Mouse (Mus musculus) megakaryocyte, embryonic 14.5 days (primary cell): ENCODE measurements around the gene Rft1. TPM values are rescaled to one million over a fixed set of nuclear protein-coding genes. Genes with fewer than 3 reads are reported as not detected.

Source experiments
- H3K27me3 ChIP-seq: replicated peaks from 2 replicates; pipeline ENCODE3; 2012; ENCODE audit warnings: inconsistent platforms
- H3K36me3 ChIP-seq: replicated peaks from 2 replicates; pipeline ENCODE3; 2012; ENCODE audit warnings: low read length, inconsistent platforms, mixed read lengths
- H3K4me1 ChIP-seq: 2 replicates; pipeline ENCODE4 v1.6.1; 2012; ENCODE audit warnings: inconsistent platforms
- H3K4me3 ChIP-seq: replicated peaks from 2 replicates; pipeline ENCODE3; 2012; ENCODE audit warnings: moderate library complexity, mild to moderate bottlenecking, inconsistent platforms
- H3K9me3 ChIP-seq: 2 replicates; pipeline ENCODE4 v1.6.1; 2012; ENCODE audit warnings: inconsistent platforms
- FLI1 ChIP-seq: IDR thresholded peaks from 2 replicates; pipeline ENCODE4 v1.6.1; 2012; ENCODE audit warnings: low read length, inconsistent platforms, mixed read lengths
- GATA1 ChIP-seq: IDR thresholded peaks from 3 replicates; pipeline ENCODE4 v1.6.1; 2012; ENCODE audit warnings: mixed read lengths, low read length, inconsistent platforms, borderline replicate concordance
- polyA plus RNA-seq: library from polyadenylated mRNA; stranded (reverse); fragments of >175 nt; gene quantifications from 2 replicates; pipeline ENCODE4 v1.2.3, GENCODE M21; 2012; ENCODE audit warnings: low replicate concordance; ENCODE audit not compliant: insufficient read depth

Rft1 gene
- polyA plus RNA-seq, 1 experiment = 2.6 TPM

DNA sequence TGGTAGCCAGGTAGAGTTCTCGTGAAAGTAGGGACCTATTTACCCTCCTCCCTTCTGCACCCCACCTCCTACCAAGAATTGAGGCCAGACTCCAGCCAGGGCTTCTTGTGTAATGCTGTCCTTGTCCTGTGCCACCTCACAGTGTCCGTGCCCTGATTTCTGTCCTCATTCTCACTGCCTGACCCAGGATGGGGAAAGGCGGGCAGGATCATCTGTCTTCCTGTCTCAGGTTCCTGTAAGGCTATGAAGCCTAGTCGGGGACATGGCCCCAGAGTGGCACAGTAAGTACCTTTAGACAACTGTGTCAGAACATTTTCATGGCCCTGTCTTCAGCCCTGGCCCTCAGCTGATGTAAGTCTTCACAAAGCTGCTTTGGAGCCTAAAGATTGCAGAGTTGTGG lies 15.5 kb upstream of the Rft1 start:
- Histone ChIP-seq H3K4me3 (no peak overlapping the region), H3K36me3 (no peaks in the 10 kb centered on the region), H3K27me3 (peaks cover 17% of the 10 kb centered on the region), H3K9me3 (no peaks in the 10 kb centered on the region), H3K4me1 (peaks cover 83% of the 10 kb centered on the region)
- TF ChIP-seq FLI1 = no peak
- no peak for TF ChIP-seq GATA1

DNA sequence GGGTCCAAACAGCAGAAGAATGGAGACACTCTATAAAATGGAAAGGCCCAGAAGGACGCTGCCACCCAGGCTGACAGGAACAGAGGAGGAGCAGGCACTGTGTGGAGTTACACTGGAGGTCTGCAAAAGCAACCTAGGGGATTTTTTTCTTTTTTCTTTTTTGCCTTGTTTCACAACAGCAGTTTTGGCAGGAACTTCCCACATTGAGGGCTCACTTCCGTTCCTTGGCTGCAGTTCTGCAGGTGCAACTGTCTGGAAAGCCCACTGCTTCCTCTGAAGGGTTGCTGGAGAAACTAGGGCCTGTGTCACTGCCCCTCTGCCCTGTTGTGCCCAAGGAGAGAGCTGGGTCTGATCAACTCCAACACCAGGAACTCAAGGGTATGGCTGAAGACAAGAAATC lies 12.4 kb upstream of the Rft1 start:
- H3K4me3 ChIP-seq = no peak overlapping the region
- no peaks in the 10 kb centered on the region for H3K9me3 ChIP-seq
- H3K4me1 ChIP-seq = peaks cover 83% of the 10 kb centered on the region
- no peak for TF ChIP-seq GATA1
- TF ChIP-seq FLI1 = no peak
- peaks cover 15% of the 10 kb centered on the region for H3K27me3 ChIP-seq
- H3K36me3 ChIP-seq = no peaks in the 10 kb centered on the region

DNA sequence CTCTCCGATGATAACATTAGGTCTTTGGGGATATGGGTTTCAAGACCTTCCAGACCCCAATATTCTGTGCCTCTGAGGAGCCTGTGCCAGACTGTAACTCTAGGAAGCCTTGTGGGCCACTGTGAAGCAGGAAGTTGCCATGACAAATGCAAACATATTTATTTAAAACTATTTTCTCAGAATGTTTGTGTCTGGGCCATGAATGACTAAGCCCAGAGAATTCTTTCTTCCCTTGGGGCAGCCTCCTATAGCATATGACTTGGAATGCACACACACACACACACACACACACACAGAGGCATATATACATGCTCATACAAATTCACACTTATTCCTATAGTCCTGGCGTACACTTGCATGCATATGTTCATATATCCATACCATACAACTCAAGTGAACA lies 10.1 kb upstream of the Rft1 start:
- TF ChIP-seq FLI1 (no peak), GATA1 (no peak)
- Histone ChIP-seq H3K27me3 (peaks cover 3% of the 10 kb centered on the region), H3K36me3 (no peaks in the 10 kb centered on the region), H3K9me3 (no peaks in the 10 kb centered on the region), H3K4me3 (no peak overlapping the region), H3K4me1 (peaks cover 86% of the 10 kb centered on the region)

DNA sequence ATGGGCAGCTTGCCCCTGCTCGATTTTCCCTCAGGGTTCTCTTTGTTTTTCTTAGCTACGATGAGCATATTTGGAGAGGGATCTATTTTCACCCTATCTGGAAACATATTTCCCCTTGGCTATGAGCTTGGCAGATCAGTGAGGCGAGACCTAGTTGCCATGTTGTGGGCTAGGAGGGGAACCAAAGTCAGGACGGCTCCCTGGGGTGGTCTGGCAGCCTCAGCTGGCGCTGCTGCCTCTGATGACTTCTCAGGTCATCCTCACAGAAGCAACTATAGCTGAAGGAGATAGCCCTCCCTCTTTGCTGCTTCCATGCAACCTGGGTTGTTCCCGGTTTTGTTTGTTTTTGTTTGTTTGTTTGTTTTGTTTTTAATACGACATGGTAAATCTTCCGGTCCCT lies 9.1 kb upstream of the Rft1 start:
- TF ChIP-seq GATA1 (no peak), FLI1 (no peak)
- H3K27me3 ChIP-seq = peaks cover 3% of the 10 kb centered on the region
- H3K9me3 ChIP-seq = no peaks in the 10 kb centered on the region
- H3K36me3 ChIP-seq = no peaks in the 10 kb centered on the region
- H3K4me3 ChIP-seq = no peak overlapping the region
- peaks cover 84% of the 10 kb centered on the region for H3K4me1 ChIP-seq

DNA sequence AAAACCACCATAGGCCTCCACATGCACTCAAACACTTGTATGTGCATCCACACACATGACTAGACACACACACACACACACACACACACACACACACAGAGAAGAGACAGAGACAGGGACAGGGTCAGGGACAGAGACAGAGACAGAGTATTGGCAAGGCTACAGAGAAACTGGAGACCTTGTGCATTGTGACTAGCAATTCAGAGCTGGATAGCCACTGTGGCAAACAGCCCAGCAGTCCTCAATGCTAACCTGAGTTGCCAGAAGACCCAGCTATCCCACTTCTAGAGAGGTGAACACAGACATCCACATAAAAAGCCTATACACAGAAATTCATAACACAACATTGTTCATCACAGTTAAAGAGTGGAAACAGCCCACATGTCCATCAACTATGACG lies 7.7 kb upstream of the Rft1 start:
- Histone ChIP-seq H3K4me1 (peaks cover 85% of the 10 kb centered on the region), H3K27me3 (peaks cover 3% of the 10 kb centered on the region)

DNA sequence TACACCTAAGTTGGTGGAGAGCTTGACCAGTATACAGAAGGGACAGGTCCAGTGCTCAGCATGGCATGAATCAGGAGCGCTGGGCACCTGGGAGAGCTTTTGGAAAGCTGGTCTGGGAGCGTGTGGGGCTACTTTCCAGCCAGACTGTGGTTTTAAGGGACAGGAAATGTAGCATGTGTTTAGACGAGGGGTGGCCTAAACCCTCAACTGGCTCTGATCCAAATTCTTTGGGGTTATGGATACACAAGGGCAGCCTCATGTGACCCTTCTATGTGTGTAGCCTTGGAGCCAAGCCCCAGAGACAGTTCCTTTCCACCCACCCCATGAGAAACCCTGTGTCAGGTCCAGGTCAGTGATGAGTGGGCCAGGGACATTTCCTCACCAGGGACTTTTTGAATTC lies 5.7 kb upstream of the Rft1 start:
- TF ChIP-seq FLI1 (no peak), GATA1 (no peak)
- peaks cover 74% of the 10 kb centered on the region for H3K4me1 ChIP-seq
- H3K36me3 ChIP-seq = no peaks in the 10 kb centered on the region
- no peak overlapping the region for H3K4me3 ChIP-seq
- H3K27me3 ChIP-seq = peaks cover 3% of the 10 kb centered on the region
- no peaks in the 10 kb centered on the region for H3K9me3 ChIP-seq

More for the DNA sequence above, 7.7 kb upstream of the Rft1 start:
- H3K4me3 ChIP-seq = no peak overlapping the region
- no peaks in the 10 kb centered on the region for H3K36me3 ChIP-seq
- H3K9me3 ChIP-seq = no peaks in the 10 kb centered on the region
- no peak for TF ChIP-seq FLI1
- no peak for TF ChIP-seq GATA1

DNA sequence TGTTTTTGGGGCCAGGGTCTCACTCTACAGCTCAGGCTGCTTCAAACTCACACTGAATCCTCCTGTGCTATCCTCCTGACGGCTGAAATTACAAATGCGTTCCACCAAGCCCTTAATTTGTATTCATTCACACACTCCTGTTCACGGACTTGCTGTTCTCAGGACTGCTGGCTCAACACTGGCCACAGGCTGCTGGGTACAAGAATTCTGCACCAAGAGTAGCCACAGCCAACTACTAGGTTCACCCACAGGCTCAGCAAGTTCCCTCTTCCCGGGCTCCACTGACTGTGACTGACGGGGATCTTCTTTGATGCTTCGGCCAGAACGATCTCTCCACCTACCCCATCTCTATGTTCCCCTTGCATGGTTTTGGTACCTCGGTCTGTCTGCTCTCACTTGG lies 4.4 kb upstream of the Rft1 start:
- H3K4me1 ChIP-seq = peaks cover 67% of the 10 kb centered on the region
- no peaks in the 10 kb centered on the region for H3K36me3 ChIP-seq
- no peaks in the 10 kb centered on the region for H3K9me3 ChIP-seq
- no peak for TF ChIP-seq FLI1
- no peak for TF ChIP-seq GATA1
- no peak overlapping the region for H3K4me3 ChIP-seq
- peaks cover 3% of the 10 kb centered on the region for H3K27me3 ChIP-seq

DNA sequence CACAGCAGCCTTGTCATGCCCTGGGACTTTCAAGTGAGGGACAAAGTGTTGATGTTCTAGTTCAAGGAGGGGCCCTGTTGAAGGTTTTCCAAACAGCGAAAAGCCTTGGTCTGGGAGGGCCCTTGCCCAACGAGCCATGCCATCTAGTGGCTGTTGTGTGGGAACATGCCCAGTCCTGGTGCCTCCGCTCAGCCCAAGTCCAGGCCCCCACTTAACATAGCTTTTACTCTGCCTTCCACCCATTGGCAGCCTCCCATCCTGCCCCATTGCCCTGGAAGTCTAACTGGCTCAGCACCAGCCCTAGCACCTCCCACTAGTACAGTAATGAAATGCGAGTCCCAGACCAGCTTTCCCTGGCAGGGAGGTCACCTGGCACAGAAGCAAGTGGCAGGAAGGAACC lies 3.2 kb upstream of the Rft1 start:
- H3K4me3 ChIP-seq = peak overlapping the region; percentile 62
- no peak for TF ChIP-seq FLI1
- TF ChIP-seq GATA1 = no peak
- H3K27me3 ChIP-seq = no peaks in the 10 kb centered on the region
- no peaks in the 10 kb centered on the region for H3K36me3 ChIP-seq
- peaks cover 65% of the 10 kb centered on the region for H3K4me1 ChIP-seq
- H3K9me3 ChIP-seq = no peaks in the 10 kb centered on the region

DNA sequence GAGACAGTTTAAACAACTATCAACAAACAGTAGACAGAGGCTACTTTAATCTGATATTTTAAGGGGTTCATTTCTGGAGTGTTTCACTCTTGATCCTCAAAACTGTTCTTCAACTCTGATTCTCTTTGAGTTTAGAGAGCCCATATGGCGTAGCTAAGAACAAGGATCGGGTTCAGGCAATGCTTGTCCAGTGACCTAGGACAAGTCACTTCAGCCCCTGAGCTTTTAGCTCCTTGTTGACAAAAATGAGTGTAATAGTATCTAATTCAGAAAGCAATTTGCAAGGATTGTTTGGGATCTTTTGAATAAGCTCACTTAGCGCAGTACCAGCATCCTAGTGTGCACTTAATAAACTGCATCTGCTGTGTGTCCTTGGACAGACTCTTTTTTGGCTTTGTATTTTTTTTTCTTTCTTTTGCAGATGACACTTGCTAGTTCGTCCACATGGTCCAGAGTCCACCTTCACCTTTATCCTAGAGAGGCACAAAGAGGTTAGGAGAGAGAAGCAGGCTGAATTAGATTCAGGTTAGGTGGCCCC lies 600 bp downstream of the Rft1 start:
- Histone ChIP-seq H3K36me3 (peaks cover 26% of the 10 kb centered on the region), H3K9me3 (no peaks in the 10 kb centered on the region), H3K4me3 (peak overlapping the region; percentile 95), H3K4me1 (peaks cover 40% of the 10 kb centered on the region), H3K27me3 (no peaks in the 10 kb centered on the region)
- no peak for TF ChIP-seq GATA1
- TF ChIP-seq FLI1 = no peak

DNA sequence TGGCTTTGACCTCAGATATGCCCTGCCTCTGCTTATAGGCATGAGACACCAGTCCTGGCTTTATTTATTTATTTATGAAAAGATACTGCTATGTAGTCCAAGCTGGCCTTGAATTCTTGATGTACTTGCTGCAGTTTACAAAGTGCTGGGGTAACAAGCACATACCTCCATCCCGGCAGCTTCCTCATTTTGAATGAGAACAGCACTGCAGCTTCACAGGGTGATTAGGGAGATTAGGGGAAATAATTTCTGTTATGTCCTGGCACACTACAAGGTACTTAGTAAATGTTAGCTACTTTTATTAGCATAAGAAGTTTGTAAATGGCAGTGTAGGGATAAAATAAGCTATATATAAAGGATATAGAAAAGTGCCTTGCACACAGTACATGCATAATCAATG lies 1.4 kb downstream of the Rft1 start:
- Histone ChIP-seq H3K9me3 (no peaks in the 10 kb centered on the region), H3K27me3 (no peaks in the 10 kb centered on the region), H3K4me3 (peak overlapping the region; percentile 95), H3K36me3 (peaks cover 33% of the 10 kb centered on the region), H3K4me1 (peaks cover 32% of the 10 kb centered on the region)
- TF ChIP-seq FLI1 = no peak
- no peak for TF ChIP-seq GATA1

DNA sequence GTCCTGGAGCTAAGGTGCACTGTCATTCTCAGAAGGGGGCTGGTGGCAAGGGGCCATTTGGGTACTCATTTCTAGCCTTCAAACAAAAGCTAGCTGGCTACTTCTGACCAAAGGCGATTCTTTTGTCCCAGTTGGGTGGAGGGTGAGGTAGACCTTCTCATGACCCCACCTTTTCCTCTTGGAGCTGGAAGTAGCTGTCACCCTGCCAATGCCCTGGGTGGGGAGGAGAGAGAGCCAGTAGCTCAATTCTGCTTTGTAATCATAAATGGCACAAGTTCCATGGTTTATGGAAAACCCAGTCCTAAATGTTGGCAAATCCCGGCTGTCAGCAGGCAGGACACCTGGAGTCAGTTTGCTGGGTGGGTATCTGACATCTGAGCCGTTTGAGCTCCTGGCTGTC lies 11.9 kb downstream of the Rft1 start:
- Histone ChIP-seq H3K9me3 (no peaks in the 10 kb centered on the region), H3K36me3 (peaks cover 97% of the 10 kb centered on the region), H3K27me3 (no peaks in the 10 kb centered on the region), H3K4me3 (no peak overlapping the region), H3K4me1 (peaks cover 23% of the 10 kb centered on the region)
- no peak for TF ChIP-seq GATA1
